Mouse (Mus musculus): ENCODE measurements at regions not wholly inside any gene's neighbourhood (a gene's known extent, or its start where the extent isn't known, plus 50 kb on each side); places are given as distances from the start of the nearest gene placed in this dataset.

DNA sequence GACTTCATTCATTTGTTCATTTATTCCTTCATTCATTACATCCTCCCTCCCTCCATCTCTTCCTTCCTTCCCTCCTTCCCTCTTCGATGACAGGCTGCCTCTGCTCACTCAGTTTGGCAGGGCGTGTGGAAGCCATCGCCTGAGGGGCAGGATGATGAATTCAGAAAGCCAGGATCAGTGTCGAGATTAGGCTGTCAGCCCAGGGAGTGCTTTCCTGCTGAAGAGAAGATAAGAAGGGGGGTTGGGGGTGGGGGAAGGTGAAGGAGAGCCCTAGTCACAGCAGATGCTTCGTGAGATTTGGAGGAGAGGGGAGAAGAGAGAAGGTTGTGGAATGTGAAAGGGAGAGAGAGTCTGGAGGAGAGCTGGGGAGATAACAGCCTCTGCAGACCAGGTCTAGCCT, 110.9 kb downstream of the Zfp169 start:
- WGBS: 37% methylated on average over 5 of the region's 5 CpGs
- Histone ChIP-seq H3K4me3 (ENCODE audit: low read length) (no peak overlapping the region), H3K27ac (ENCODE audit: low read depth, low read length) (no peak overlapping the region), H3K36me3 (ENCODE audit: control insufficient read depth, insufficient read depth, low read length) (no peaks in the 10 kb centered on the region), H3K4me2 (replicated peaks; ENCODE audit: low read depth, low read length) (no peak overlapping the region), H3K9me3 (ENCODE audit: control insufficient read depth, low read length) (no peaks in the 10 kb centered on the region), H3K9ac (ENCODE audit: low read depth, low read length) (no peak overlapping the region), H3K4me1 (ENCODE audit: control insufficient read depth, insufficient read depth, low read length) (no peaks in the 10 kb centered on the region), H3K27me3 (ENCODE audit: control insufficient read depth, insufficient read depth, low read length) (no peaks in the 10 kb centered on the region)
- ATAC-seq (ENCODE audit: low FRiP score, low TSS enrichment): no peak

DNA sequence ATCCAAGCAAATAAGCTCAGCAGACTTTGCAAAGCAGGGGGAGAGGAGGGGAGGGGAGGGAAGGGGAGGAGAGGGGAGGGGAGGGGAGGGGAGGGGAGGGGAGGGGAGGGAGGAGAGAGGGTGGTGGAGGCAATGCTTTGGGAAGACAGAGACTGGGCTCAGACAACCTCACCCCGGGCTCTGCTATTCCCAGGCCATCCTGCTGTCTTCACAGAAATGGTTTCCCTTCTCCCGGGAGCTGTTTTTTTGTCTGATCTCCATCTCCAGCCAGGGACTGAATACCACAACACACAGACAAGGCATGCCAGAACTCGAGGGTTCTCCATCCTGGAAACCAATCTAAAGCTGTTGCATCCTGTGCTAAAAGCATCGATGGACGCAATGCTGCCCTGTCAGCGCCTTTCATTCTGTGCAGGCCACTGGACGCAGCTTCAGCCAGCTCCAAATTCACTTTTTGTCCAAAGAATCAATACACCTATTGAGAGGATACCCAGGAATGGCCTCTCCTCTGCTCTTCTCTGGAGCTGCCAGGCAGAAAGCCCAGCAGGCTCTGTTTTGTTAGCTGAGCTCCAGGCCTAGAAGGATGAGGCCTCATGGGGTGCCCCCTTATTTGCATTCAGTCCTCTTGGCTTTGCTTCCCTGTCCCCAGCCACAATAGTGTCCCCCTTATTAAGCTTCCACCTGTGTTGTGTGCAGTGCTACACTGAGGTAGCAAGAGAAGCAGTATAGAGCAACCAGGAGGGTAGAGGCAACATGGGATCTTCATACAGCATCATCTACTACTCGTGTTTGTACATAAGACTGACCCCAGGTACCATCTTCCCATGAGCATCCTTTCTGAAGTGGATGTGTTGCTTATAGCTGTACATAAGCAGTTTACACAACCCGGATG, 90.6 kb downstream of the Zfp169 start:
- H3K27me3 ChIP-seq (ENCODE audit: control insufficient read depth, insufficient read depth, low read length): no peaks in the 10 kb centered on the region
- H3K4me3 ChIP-seq (ENCODE audit: low read length): no peak overlapping the region
- ATAC-seq (ENCODE audit: low FRiP score, low TSS enrichment): no peak
- H3K4me1 ChIP-seq (ENCODE audit: control insufficient read depth, insufficient read depth, low read length): no peaks in the 10 kb centered on the region
- WGBS: 78% methylated on average over 9 of the region's 9 CpGs
- no peak overlapping the region for H3K27ac ChIP-seq (ENCODE audit: low read depth, low read length)
- no peak overlapping the region for H3K9ac ChIP-seq (ENCODE audit: low read depth, low read length)
- H3K36me3 ChIP-seq (ENCODE audit: control insufficient read depth, insufficient read depth, low read length): no peaks in the 10 kb centered on the region
- H3K9me3 ChIP-seq (ENCODE audit: control insufficient read depth, low read length): no peaks in the 10 kb centered on the region
- H3K4me2 ChIP-seq (replicated peaks; ENCODE audit: low read depth, low read length): no peak overlapping the region

DNA sequence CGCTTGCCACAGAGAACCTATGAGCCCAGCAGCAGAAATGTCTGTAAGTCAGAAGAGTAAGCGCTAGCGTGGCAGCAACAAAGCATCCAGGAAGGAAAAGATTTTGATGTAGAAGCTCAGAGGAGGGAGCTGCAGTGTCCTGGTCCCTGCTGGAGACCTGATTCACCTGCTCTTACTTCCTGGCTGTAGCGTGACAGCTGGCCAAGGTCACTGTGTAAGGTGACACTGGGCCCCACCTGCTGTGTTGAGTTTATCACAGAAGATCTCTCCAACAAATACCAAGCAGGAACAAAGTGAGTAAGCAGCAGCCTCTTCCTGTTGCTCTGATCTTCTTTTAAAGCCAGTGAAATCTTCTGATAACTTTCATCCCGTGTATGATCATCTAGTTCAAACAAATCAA, 86.4 kb downstream of the Zfp169 start:
- no peak for ATAC-seq (ENCODE audit: low FRiP score, low TSS enrichment)
- no peaks in the 10 kb centered on the region for H3K4me1 ChIP-seq (ENCODE audit: control insufficient read depth, insufficient read depth, low read length)
- WGBS: 59% methylated on average over 5 of the region's 5 CpGs

DNA sequence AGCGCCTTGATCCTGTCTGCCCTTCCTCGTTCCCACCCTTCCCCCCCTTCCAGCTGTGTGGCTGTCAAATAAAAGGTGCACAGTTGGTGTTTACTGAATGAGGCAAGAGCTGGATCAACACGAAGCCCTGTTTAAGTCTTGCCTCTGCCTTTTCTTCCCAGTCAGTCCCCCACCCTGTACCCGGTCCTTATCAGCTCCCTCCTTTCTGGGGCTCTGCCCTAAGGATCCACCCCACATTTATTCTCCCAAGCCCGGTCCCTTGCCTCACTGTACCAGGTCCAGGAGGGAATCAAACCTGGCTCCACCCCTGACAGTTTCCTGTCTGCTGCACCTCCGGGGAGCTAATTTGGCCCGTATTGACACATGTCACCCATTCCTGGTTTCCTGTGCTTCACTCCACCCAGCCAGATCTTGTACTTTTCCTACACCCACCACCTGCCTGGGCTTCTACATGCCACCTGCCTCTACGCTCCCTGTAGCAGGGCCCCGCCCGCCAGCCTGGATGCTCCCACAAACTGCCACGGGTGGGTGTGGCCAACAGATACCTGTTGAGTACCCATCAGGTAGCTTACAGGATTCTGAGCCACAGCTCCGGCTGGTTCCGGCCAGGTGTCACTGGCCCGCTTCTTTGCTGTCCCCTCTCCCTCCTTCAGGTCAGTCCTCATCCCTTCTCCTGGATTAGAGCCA, 76.4 kb downstream of the Zfp169 start:
- Histone ChIP-seq H3K27ac (ENCODE audit: low read depth, low read length) (no peak overlapping the region), H3K9me3 (ENCODE audit: control insufficient read depth, low read length) (no peaks in the 10 kb centered on the region), H3K27me3 (ENCODE audit: control insufficient read depth, insufficient read depth, low read length) (no peaks in the 10 kb centered on the region), H3K4me2 (replicated peaks; ENCODE audit: low read depth, low read length) (no peak overlapping the region), H3K9ac (ENCODE audit: low read depth, low read length) (no peak overlapping the region), H3K4me1 (ENCODE audit: control insufficient read depth, insufficient read depth, low read length) (no peaks in the 10 kb centered on the region; the same call in 1 of the 2 replicates), H3K36me3 (ENCODE audit: control insufficient read depth, insufficient read depth, low read length) (no peaks in the 10 kb centered on the region), H3K4me3 (ENCODE audit: low read length) (no peak overlapping the region)
- WGBS: 67% methylated on average over 14 of the region's 14 CpGs
- ATAC-seq (ENCODE audit: low FRiP score, low TSS enrichment): no peak

More for the DNA sequence above, 86.4 kb downstream of the Zfp169 start:
- no peak overlapping the region for H3K9ac ChIP-seq (ENCODE audit: low read depth, low read length)
- no peak overlapping the region for H3K4me2 ChIP-seq (replicated peaks; ENCODE audit: low read depth, low read length)
- no peak overlapping the region for H3K27ac ChIP-seq (ENCODE audit: low read depth, low read length)
- H3K27me3 ChIP-seq (ENCODE audit: control insufficient read depth, insufficient read depth, low read length): no peaks in the 10 kb centered on the region
- no peak overlapping the region for H3K4me3 ChIP-seq (ENCODE audit: low read length)
- no peaks in the 10 kb centered on the region for H3K36me3 ChIP-seq (ENCODE audit: control insufficient read depth, insufficient read depth, low read length)
- no peaks in the 10 kb centered on the region for H3K9me3 ChIP-seq (ENCODE audit: control insufficient read depth, low read length)

All from kidney, embryonic 14.5 days (tissue).